Mouse (Mus musculus): Measurements from ENCODE around the gene Optn.

DNA sequence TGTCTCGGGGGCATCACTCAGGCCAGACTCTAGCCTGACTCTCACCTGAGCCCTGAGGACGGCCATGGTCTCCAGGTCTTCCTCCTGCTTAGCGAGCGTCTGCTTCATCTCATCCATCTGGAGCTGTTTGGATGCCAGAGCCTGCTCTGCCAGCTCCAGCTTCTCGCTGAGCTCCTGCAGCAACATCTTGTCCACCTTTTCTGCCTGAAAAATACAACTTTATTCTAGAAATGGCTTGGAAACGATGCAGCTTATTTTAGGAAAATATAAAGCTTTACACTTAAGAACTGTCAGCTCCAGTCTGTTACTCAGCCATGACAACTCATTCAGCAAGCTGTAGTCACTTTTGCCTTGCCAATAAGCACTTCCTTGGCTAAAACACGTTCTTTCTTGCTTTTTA is 32.6 kb downstream of the Optn start:
- TF ChIP-seq EP300 (IDR thresholded peaks at IDR 0.05; ENCODE audit: insufficient read depth, low read depth, low read length): no peak
- no peak for TF ChIP-seq POLR2A (IDR thresholded peaks at IDR 0.05; ENCODE audit: insufficient read depth, low read depth, low read length)

All from heart, adult 2 months (tissue).